Comparison of ENCODE assay signal across 18 mouse cellular contexts in genomic region chr1:34017323-34017722, GRCm38 (mm10).
"Had no signal": no experiment of that assay in that cellular context is flagged by ENCODE, and none has a peak within 500 bp of the region (broad histone marks: within the 10 kb centered on the region; RNA-seq: fewer than 3 reads in every experiment).

No protein-coding gene starts in this region.

- H3K9me3 ChIP-seq: limb, embryonic 15.5 days; liver, embryonic 13.5 days; lung, embryonic 15.5 days; megakaryocyte, embryonic 14.5 days; midbrain, embryonic 15.5 days; neural tube, embryonic 13.5 days had no signal

- H3K27me3 ChIP-seq: limb, embryonic 15.5 days; liver, embryonic 13.5 days; lung, embryonic 15.5 days; midbrain, embryonic 15.5 days; neural tube, embryonic 13.5 days had no signal

- ATAC-seq: intestine, embryonic 16.5 days; liver, postnatal 0 days; midbrain, embryonic 15.5 days had no signal

- H3K4me3 ChIP-seq: limb, embryonic 15.5 days; liver, embryonic 13.5 days; lung, embryonic 15.5 days; megakaryocyte, embryonic 14.5 days; midbrain, embryonic 15.5 days; neural tube, embryonic 13.5 days had no signal

- H3K4me1 ChIP-seq: liver, embryonic 13.5 days; lung, embryonic 15.5 days had no signal

- H3K4me2 ChIP-seq: liver, embryonic 13.5 days; lung, embryonic 15.5 days; midbrain, embryonic 11.5 days; midbrain, embryonic 15.5 days; neural tube, embryonic 13.5 days had no signal

- H3K36me3 ChIP-seq: limb, embryonic 15.5 days; liver, embryonic 13.5 days; lung, embryonic 15.5 days; midbrain, embryonic 15.5 days; neural tube, embryonic 13.5 days had no signal

- H3K27ac ChIP-seq: limb, embryonic 15.5 days; liver, embryonic 13.5 days; lung, embryonic 15.5 days; macrophage; midbrain, embryonic 15.5 days; neural tube, embryonic 13.5 days had no signal

- DNase-seq: kidney, adult 9 months; layer of hippocampus, postnatal 36 days; liver, embryonic 13.5 days; liver, postnatal 0 days; lung, postnatal 14 days; retina, postnatal 1 day; right cerebral cortex, postnatal 4 days; spleen, adult 18-20 months; thymus, adult 2 months; thymus, postnatal 25 days had no signal

- H3K9ac ChIP-seq: limb, embryonic 15.5 days; liver, embryonic 13.5 days; liver, postnatal 0 days; lung, embryonic 15.5 days; midbrain, embryonic 15.5 days; neural tube, embryonic 13.5 days had no signal
